Mouse (Mus musculus) liver, adult (tissue): Measurements from ENCODE around the gene Tssk3.

Experiments
- GATA4 ChIP-seq: IDR thresholded peaks from 2 replicates; pipeline ENCODE4 v1.6.1; 2014; ENCODE audit warnings: mild to moderate bottlenecking, low read length; ENCODE audit not compliant: insufficient replicate concordance

The Tssk3 gene

DNA sequence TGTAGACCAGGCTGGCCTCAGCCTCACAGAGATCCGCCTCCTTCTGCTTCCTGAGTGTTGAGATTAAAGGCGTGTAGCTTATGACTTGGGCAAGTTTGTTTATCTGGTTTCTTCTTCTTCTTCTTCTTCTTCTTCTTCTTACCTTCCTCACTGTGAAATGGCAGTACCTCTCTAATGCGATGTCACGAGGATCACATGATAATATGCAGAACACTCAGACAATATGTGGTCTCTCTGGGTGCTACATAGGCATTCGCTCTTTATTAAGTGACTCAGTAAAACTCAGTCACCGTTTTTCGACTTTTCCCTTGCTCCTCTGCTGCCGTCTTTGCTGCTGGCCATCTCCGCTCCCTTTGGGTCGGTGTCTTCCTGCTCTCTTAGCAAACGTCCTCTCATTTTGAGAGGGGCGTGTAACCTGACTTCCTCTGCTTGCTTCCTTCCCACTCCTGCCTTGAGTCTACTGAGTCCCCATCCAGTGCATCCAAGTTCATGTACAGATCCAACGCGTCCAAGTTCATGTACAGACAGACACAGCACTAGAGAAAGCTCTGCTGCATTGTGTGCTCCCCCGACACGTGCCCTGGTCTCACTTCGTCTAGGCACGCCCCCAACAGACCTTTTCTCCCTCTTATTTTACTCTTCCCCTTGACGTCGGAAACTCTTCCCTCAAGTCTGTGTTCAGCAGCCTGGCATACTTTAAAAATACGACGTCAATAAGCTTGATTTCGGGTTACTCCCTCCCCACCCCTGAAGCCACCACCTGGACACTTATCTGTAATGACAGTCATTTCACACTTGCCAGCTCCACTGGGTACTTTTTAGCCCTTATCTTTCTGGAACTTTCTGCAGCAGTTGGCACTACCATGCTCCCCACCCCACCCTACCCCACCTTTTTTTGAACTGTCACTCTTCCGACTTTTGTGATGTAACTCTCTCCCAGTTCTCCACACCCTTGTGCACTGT lies 27.4 kb downstream of the Tssk3 start:
- no peak for TF ChIP-seq GATA4

- TF ChIP-seq GATA4 = no peak
Measured at GRCm38 (mm10) chr4:129462118-129462517, 28.7 kb downstream of the Tssk3 start.

DNA sequence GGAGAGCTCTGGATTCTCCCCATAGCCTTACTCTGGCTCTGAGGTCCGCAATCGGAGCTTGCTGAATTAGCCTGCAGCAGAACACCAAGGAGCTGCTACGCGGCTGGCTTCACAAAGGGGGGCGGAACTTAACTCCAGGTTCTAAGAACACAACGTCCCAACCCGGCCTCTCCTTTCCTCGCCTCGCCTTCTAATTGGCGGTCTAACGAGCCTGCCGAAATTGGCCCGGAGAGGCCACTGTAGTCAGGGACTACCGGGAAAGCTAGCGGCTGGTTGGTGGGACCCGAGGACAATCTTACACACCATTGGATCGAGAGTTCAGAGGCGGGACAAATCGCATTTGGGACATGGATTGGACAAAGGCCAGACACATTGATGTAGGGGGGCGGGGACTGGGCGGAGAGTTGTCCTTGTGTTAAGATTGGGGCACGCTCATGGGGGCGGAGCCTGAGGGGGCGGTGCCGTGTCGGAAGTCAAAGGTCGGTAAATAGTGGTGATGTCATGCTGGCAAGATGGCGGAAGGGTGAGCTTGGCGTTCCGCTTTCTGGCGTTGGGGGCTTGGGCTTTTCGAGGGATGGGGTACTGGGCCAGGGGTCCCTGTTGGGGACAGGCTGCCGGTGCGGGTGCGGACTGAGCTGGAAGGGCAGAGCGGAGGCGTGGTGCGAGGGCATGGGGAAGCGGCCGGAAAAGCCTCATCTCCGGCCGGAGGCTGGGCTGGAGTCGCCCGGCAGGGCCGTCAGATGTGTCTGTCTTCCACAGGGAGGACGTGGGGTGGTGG lies 29.4 kb downstream of the Tssk3 start, which contains the start of gene Bsdc1:
Gene Bsdc1 (plus strand): TSS at position 399 of the 778 bp plus-strand sequence.
- peak; percentile 39; the same call in 1 of the 2 replicates for TF ChIP-seq GATA4

DNA sequence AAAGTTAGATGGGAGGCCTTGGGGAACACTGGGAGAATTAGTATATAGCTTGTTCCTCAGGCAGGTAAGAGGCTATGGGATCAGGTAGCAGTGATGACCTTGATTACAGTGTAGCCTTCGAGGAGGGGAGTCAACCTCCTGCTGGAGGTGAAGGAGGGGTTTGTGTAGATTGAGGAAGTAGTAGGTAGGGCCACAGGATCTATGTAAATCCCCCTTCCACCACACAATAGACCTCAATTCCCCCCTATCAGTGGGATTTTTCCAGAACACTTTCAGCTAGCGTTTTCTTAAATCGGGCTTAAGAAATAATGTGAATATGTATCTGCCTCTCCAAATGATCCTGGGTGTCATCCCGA lies 30.0 kb downstream of the Tssk3 start:
- TF ChIP-seq GATA4 = no peak

- no peak for TF ChIP-seq GATA4
Measured at GRCm38 (mm10) chr4:129459726-129460125, 31.1 kb downstream of the Tssk3 start.

DNA sequence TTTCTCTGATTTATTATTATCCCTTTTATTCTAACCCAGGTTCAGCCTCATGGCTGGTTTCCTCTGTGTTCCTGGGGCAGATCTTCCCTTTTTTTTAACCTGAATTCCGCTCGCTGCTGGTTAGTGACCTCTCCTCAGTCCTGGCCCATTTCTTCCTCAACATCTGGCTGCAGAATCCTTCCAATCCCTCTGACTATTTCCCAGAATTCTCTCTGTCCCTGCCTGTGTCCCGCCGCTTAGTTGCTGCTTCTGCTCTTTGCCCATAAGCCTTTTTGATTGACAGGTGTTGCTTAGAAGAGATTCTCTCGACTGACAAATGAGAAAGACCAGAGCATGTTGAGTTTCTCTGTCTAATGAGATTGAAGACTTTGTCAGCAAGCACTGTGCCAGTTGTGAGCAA lies 34.7 kb downstream of the Tssk3 start:
- TF ChIP-seq GATA4 = no peak

DNA sequence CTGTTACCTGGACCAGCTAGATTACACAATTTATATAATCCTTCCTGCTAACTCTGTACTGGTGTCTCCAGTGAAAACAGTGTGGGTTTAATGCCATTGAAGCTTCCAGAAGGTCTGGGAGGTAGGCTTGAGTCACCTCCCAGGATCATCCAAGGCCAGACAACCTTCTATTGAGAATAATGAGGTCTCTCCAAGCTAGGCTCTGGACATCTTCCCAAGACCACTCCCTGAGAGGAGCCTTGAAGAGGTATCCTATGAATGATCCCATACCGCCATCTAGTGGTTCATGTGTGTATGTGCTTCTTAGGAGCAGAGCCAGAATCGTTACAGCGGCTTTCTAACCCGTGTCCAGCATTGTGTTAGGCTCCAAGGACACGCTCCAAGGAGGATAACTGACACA lies 35.6 kb downstream of the Tssk3 start:
- no peak for TF ChIP-seq GATA4

- no peak for TF ChIP-seq GATA4
Measured at GRCm38 (mm10) chr4:129451471-129452169, 39.2 kb downstream of the Tssk3 start.

DNA sequence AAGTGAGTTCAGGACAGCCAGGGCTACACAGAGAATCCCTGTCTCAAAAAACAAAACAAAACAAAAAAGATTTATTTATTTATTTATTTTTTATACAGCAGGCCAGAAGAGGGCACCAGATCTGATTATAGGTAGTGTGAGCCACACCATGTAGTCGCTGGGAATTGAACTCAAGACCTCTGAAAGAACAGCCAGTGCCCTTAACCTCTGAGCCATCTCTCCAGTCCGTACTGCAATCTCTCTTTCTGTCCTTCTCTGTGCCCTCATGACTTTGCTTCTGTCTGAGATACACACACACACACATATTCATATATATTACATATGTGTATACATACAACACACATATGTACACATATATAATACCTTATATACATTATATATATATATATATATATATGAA lies 40.0 kb downstream of the Tssk3 start:
- no peak for TF ChIP-seq GATA4

GRCm38 (mm10) chr4:129448713-129449112 lies 42.1 kb downstream of the Tssk3 start:
- TF ChIP-seq GATA4 = no peak

GRCm38 (mm10) chr4:129447778-129448563 lies 42.9 kb downstream of the Tssk3 start:
- TF ChIP-seq GATA4 = no peak

GRCm38 (mm10) chr4:129447360-129447759 lies 43.5 kb downstream of the Tssk3 start:
- no peak for TF ChIP-seq GATA4

- no peak for TF ChIP-seq GATA4
Measured at GRCm38 (mm10) chr4:129441145-129441544, 49.7 kb downstream of the Tssk3 start.

GRCm38 (mm10) chr4:129440340-129441063 lies 50.3 kb downstream of the Tssk3 start, which contains the start of gene Zbtb8b:
Zbtb8b (minus strand) TSS chr4:129440853.
- TF ChIP-seq GATA4 = no peak
